Mouse (Mus musculus): ENCODE measurements around the gene Wsb2. TPM values are rescaled to one million over a fixed set of nuclear protein-coding genes. Genes with fewer than 3 reads are reported as not detected.
A peak's percentile ranks its signal among the peaks of the same experiment; 100 is the strongest.
"Not testable (repeated sequence)": the region's sequence is repeated elsewhere in the genome, so short reads cannot be mapped to it uniquely, and the experiment has no call there.

Gene Wsb2
- polyA plus RNA-seq, 1 experiment from 2014 or later = 45.0 TPM

- WGBS = 73% methylated on average over 7 of the region's 7 CpGs
- ATAC-seq (ENCODE audit: low read depth) = no peak
- Histone ChIP-seq H3K36me3 (ENCODE audit: control insufficient read depth, insufficient read depth, low read length) (peaks cover 40% of the 10 kb centered on the region), H3K4me1 (replicated peaks; ENCODE audit: control insufficient read depth, insufficient read depth, low read length) (no peaks in the 10 kb centered on the region), H3K9ac (ENCODE audit: low read length) (no peak overlapping the region), H3K4me3 (ENCODE audit: low read length) (no peak overlapping the region), H3K27ac (ENCODE audit: low read length) (no peak overlapping the region), H3K27me3 (ENCODE audit: control insufficient read depth, insufficient read depth, low read depth, low read length) (no peaks in the 10 kb centered on the region), H3K9me3 (ENCODE audit: control insufficient read depth, low read length) (no peaks in the 10 kb centered on the region), H3K4me2 (ENCODE audit: low read depth, low read length) (no peak overlapping the region)
These were observed 17.4 kb downstream of the Wsb2 start for GRCm38 (mm10) chr5:117374372-117375049.

DNA sequence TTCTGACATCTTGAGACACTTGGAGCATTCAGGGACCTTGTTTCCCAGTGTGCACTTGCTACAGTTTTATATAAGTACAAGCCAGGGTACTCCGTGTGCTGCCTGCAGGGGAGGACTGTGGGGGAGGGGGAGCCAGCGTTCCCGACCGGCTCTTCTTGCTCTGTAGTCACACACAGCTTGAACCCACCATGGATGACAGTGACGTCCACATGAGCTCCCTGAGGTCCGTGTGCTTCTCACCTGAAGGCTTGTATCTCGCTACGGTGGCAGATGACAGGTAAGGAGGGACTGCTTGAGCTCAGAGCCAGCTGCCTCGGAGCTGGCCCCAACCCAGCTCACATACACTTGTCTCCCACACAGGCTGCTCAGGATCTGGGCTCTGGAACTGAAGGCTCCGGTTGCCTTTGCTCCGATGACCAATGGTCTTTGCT lies 19.2 kb downstream of the Wsb2 start:
- Histone ChIP-seq H3K9me3 (ENCODE audit: control insufficient read depth, low read length) (no peaks in the 10 kb centered on the region), H3K9ac (ENCODE audit: low read length) (no peak overlapping the region), H3K4me2 (ENCODE audit: low read depth, low read length) (no peak overlapping the region), H3K36me3 (ENCODE audit: control insufficient read depth, insufficient read depth, low read length) (peaks cover 45% of the 10 kb centered on the region), H3K4me3 (ENCODE audit: low read length) (no peak overlapping the region), H3K27ac (ENCODE audit: low read length) (no peak overlapping the region), H3K4me1 (replicated peaks; ENCODE audit: control insufficient read depth, insufficient read depth, low read length) (no peaks in the 10 kb centered on the region), H3K27me3 (ENCODE audit: control insufficient read depth, insufficient read depth, low read depth, low read length) (no peaks in the 10 kb centered on the region)
- ATAC-seq (ENCODE audit: low read depth) = no peak
- 72% methylated on average over 11 of the region's 11 CpGs for WGBS

DNA sequence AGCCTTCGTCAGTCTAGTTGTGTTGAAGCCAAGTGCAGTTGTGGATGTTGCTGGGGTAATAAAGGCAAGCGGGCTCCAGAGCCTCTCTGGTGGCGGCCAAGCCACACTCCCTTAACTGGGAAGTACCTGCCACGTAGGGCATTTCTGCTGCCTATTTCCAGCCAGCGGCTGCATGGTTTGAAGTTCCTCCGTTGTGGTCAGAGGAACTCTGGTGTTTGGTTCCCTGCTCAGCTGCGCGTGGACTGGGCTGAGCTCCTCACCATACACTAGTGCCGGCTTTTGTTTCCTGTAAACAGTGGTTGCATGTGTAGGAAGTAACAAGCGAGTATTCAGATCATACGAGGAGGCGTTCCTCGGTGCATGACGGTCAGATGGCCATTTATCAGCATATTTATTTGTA lies 20.6 kb downstream of the Wsb2 start:
- not testable (repeated sequence) for H3K9ac ChIP-seq (ENCODE audit: low read length); H3K4me1 ChIP-seq (replicated peaks; ENCODE audit: control insufficient read depth, insufficient read depth, low read length); H3K4me3 ChIP-seq (ENCODE audit: low read length); ATAC-seq (ENCODE audit: low read depth); H3K27me3 ChIP-seq (ENCODE audit: control insufficient read depth, insufficient read depth, low read depth, low read length); H3K9me3 ChIP-seq (ENCODE audit: control insufficient read depth, low read length); H3K27ac ChIP-seq (ENCODE audit: low read length); H3K4me2 ChIP-seq (ENCODE audit: low read depth, low read length)
- WGBS = 84% methylated on average over 14 of the region's 14 CpGs
- H3K36me3 ChIP-seq (ENCODE audit: control insufficient read depth, insufficient read depth, low read length) = peaks cover 43% of the 10 kb centered on the region

- Histone ChIP-seq H3K9me3 (ENCODE audit: control insufficient read depth, low read length) (no peaks in the 10 kb centered on the region), H3K27me3 (ENCODE audit: control insufficient read depth, insufficient read depth, low read depth, low read length) (no peaks in the 10 kb centered on the region), H3K36me3 (ENCODE audit: control insufficient read depth, insufficient read depth, low read length) (peaks cover 43% of the 10 kb centered on the region), H3K4me3 (ENCODE audit: low read length) (no peak overlapping the region), H3K4me2 (ENCODE audit: low read depth, low read length) (no peak overlapping the region), H3K9ac (ENCODE audit: low read length) (no peak overlapping the region), H3K27ac (ENCODE audit: low read length) (no peak overlapping the region), H3K4me1 (replicated peaks; ENCODE audit: control insufficient read depth, insufficient read depth, low read length) (no peaks in the 10 kb centered on the region)
- WGBS = 60% methylated on average over 4 of the region's 4 CpGs
- no peak for ATAC-seq (ENCODE audit: low read depth)
These were observed 23.1 kb downstream of the Wsb2 start for GRCm38 (mm10) chr5:117380199-117380598.

GRCm38 (mm10) chr5:117381785-117382184 lies 24.7 kb downstream of the Wsb2 start:
- Histone ChIP-seq H3K9ac (ENCODE audit: low read length) (no peak overlapping the region), H3K27me3 (ENCODE audit: control insufficient read depth, insufficient read depth, low read depth, low read length) (no peaks in the 10 kb centered on the region), H3K9me3 (ENCODE audit: control insufficient read depth, low read length) (no peaks in the 10 kb centered on the region), H3K4me3 (ENCODE audit: low read length) (no peak overlapping the region), H3K4me2 (ENCODE audit: low read depth, low read length) (no peak overlapping the region), H3K4me1 (replicated peaks; ENCODE audit: control insufficient read depth, insufficient read depth, low read length) (no peaks in the 10 kb centered on the region), H3K36me3 (ENCODE audit: control insufficient read depth, insufficient read depth, low read length) (peaks cover 33% of the 10 kb centered on the region), H3K27ac (ENCODE audit: low read length) (no peak overlapping the region)
- no peak for ATAC-seq (ENCODE audit: low read depth)
- WGBS = 75% methylated on average over 7 of the region's 7 CpGs

- Histone ChIP-seq H3K4me3 (ENCODE audit: low read length) (no peak overlapping the region), H3K9ac (ENCODE audit: low read length) (no peak overlapping the region), H3K9me3 (ENCODE audit: control insufficient read depth, low read length) (no peaks in the 10 kb centered on the region), H3K36me3 (ENCODE audit: control insufficient read depth, insufficient read depth, low read length) (peaks cover 27% of the 10 kb centered on the region), H3K4me2 (ENCODE audit: low read depth, low read length) (no peak overlapping the region), H3K4me1 (replicated peaks; ENCODE audit: control insufficient read depth, insufficient read depth, low read length) (peaks cover 8% of the 10 kb centered on the region), H3K27me3 (ENCODE audit: control insufficient read depth, insufficient read depth, low read depth, low read length) (no peaks in the 10 kb centered on the region), H3K27ac (ENCODE audit: low read length) (no peak overlapping the region)
- WGBS = 76% methylated on average over 12 of the region's 12 CpGs
- ATAC-seq (ENCODE audit: low read depth) = no peak
These were observed 26.1 kb downstream of the Wsb2 start for GRCm38 (mm10) chr5:117383198-117383597.

DNA sequence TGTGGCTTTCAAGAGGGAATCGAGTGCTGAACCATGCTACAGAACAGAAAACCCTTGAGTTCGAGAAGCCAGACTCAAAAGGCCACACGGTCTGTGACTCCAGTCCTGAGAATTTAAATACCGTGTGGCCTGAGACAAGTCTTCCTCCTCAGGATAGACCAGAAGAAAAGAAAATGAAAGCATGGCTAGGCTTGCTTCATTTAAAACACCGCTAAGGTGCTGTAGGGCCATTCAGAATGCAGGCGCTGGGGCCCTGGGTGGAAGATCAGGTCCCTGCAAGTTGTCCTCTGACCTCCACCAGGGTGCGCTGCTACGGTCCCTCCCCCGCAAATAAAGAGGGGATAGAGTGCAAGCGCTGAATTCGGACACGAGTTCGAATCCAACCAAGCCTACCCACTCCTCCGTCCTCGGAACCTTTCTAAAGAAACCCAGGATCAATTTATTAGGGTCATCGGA lies 31.2 kb downstream of the Wsb2 start:
- H3K9ac ChIP-seq (ENCODE audit: low read length) = peak overlapping the region; percentile 91
- peak overlapping the region; percentile 86 for H3K4me2 ChIP-seq (ENCODE audit: low read depth, low read length)
- 5% methylated on average over 16 of the region's 16 CpGs for WGBS
- peak; percentile 69 for ATAC-seq (ENCODE audit: low read depth)
- H3K27ac ChIP-seq (ENCODE audit: low read length) = peak overlapping the region; percentile 79
- H3K4me3 ChIP-seq (ENCODE audit: low read length) = peak overlapping the region; percentile 80
- peaks cover 4% of the 10 kb centered on the region for H3K36me3 ChIP-seq (ENCODE audit: control insufficient read depth, insufficient read depth, low read length)
- no peaks in the 10 kb centered on the region for H3K27me3 ChIP-seq (ENCODE audit: control insufficient read depth, insufficient read depth, low read depth, low read length)
- peaks cover 9% of the 10 kb centered on the region for H3K4me1 ChIP-seq (replicated peaks; ENCODE audit: control insufficient read depth, insufficient read depth, low read length)
- H3K9me3 ChIP-seq (ENCODE audit: control insufficient read depth, low read length) = peaks cover 7% of the 10 kb centered on the region; the same call in 1 of the 2 replicates

DNA sequence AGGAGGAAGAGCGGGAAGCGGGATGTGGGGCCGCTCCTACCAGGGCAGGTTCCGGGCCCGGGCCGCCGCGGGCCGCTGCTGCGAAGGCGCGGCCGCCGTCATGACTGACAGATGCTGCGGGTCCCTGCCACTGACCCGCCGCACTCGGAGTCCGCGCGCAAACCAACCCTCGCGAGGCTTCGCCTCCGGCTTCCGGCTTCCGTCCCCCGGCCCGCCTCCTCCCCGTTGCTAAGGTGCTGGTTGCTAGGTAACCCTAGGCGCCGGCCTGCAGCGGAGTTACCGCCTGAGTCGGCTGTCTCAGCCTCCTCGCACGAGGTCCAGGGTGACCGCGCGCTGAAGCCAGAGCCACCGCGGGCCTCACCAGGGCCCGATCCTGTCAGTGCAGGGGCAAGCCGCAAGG lies 31.8 kb downstream of the Wsb2 start, which contains the start of gene Rfc5:
Gene Rfc5 (minus strand): TSS at position 171 of the 400 bp plus-strand sequence.
- Histone ChIP-seq H3K9me3 (ENCODE audit: control insufficient read depth, low read length) (peaks cover 7% of the 10 kb centered on the region; the same call in 1 of the 2 replicates), H3K4me1 (replicated peaks; ENCODE audit: control insufficient read depth, insufficient read depth, low read length) (peaks cover 9% of the 10 kb centered on the region), H3K9ac (ENCODE audit: low read length) (peak within 1 kb of the TSS; percentile 91), H3K4me3 (ENCODE audit: low read length) (peak within 1 kb of the TSS; percentile 80), H3K27ac (ENCODE audit: low read length) (peak within 1 kb of the TSS; percentile 79), H3K36me3 (ENCODE audit: control insufficient read depth, insufficient read depth, low read length) (peaks cover 4% of the 10 kb centered on the region), H3K27me3 (ENCODE audit: control insufficient read depth, insufficient read depth, low read depth, low read length) (no peaks in the 10 kb centered on the region), H3K4me2 (ENCODE audit: low read depth, low read length) (peak within 1 kb of the TSS; percentile 86)
- ATAC-seq (ENCODE audit: low read depth) = peak; percentile 98
- WGBS = under 1% methylated on average over 42 of the region's 44 CpGs

- Histone ChIP-seq H3K9ac (ENCODE audit: low read length) (no peak overlapping the region), H3K4me2 (ENCODE audit: low read depth, low read length) (no peak overlapping the region), H3K4me1 (replicated peaks; ENCODE audit: control insufficient read depth, insufficient read depth, low read length) (peaks cover 9% of the 10 kb centered on the region), H3K9me3 (ENCODE audit: control insufficient read depth, low read length) (peaks cover 7% of the 10 kb centered on the region; the same call in 1 of the 2 replicates), H3K27me3 (ENCODE audit: control insufficient read depth, insufficient read depth, low read depth, low read length) (no peaks in the 10 kb centered on the region), H3K27ac (ENCODE audit: low read length) (no peak overlapping the region), H3K36me3 (ENCODE audit: control insufficient read depth, insufficient read depth, low read length) (no peaks in the 10 kb centered on the region), H3K4me3 (ENCODE audit: low read length) (no peak overlapping the region)
- 96% methylated on average over 1 of the region's 1 CpGs for WGBS
- no peak for ATAC-seq (ENCODE audit: low read depth)
These were observed 33.8 kb downstream of the Wsb2 start for GRCm38 (mm10) chr5:117390895-117391294.
